Mouse (Mus musculus): ENCODE measurements at regions not wholly inside any gene's neighbourhood (a gene's known extent, or its start where the extent isn't known, plus 50 kb on each side); places are given as distances from the start of the nearest gene placed in this dataset.

GRCm38 (mm10) chr13:69963944-69964343 is 161.7 kb downstream of the Med10 start:
- H3K27ac ChIP-seq: no peak overlapping the region
- no peak for TF ChIP-seq CTCF (conservative IDR thresholded peaks at IDR 0.05)
- H3K4me3 ChIP-seq: no peak overlapping the region
- no peak for DNase-seq (ENCODE audit: low spot score in 2 of 2)

GRCm38 (mm10) chr13:69971281-69972057 is 169.3 kb downstream of the Med10 start:
- no peak overlapping the region for H3K27ac ChIP-seq
- no peak for TF ChIP-seq CTCF (conservative IDR thresholded peaks at IDR 0.05)
- H3K4me3 ChIP-seq: no peak overlapping the region
- DNase-seq (ENCODE audit: low spot score in 2 of 2): no peak

GRCm38 (mm10) chr13:69974835-69975234 is 172.6 kb downstream of the Med10 start:
- DNase-seq (ENCODE audit: low spot score in 2 of 2): no peak
- H3K27ac ChIP-seq: no peak overlapping the region
- H3K4me3 ChIP-seq: no peak overlapping the region
- no peak for TF ChIP-seq CTCF (conservative IDR thresholded peaks at IDR 0.05)

- DNase-seq (ENCODE audit: low spot score in 2 of 2): no peak
- no peak for TF ChIP-seq CTCF (conservative IDR thresholded peaks at IDR 0.05)
- H3K27ac ChIP-seq: no peak overlapping the region
- no peak overlapping the region for H3K4me3 ChIP-seq
These were observed 182.0 kb downstream of the Med10 start for GRCm38 (mm10) chr13:69984159-69984558.

- DNase-seq (ENCODE audit: low spot score in 2 of 2): peak; percentile 14 to 22
- H3K4me3 ChIP-seq: no peak overlapping the region; the same call in 1 of the 2 replicates
- no peak for TF ChIP-seq CTCF (conservative IDR thresholded peaks at IDR 0.05)
- H3K27ac ChIP-seq: peak overlapping the region; percentile 46; the same call in 1 of the 2 replicates
These were observed 185.0 kb downstream of the Med10 start for GRCm38 (mm10) chr13:69987181-69987580.

- TF ChIP-seq CTCF (conservative IDR thresholded peaks at IDR 0.05): no peak
- DNase-seq (ENCODE audit: low spot score in 2 of 2): no peak
- H3K4me3 ChIP-seq: no peak overlapping the region
- no peak overlapping the region for H3K27ac ChIP-seq
These were observed 186.1 kb downstream of the Med10 start for GRCm38 (mm10) chr13:69988319-69988718.

GRCm38 (mm10) chr13:69991253-69991891 is 189.2 kb downstream of the Med10 start:
- H3K27ac ChIP-seq: peak overlapping the region; percentile 28; the same call in 1 of the 2 replicates
- DNase-seq (ENCODE audit: low spot score in 2 of 2): peak; percentile 36 to 82
- TF ChIP-seq CTCF (conservative IDR thresholded peaks at IDR 0.05): peak; percentile 93
- peak overlapping the region; percentile 8 for H3K4me3 ChIP-seq

GRCm38 (mm10) chr13:69991892-69992261 is 189.7 kb downstream of the Med10 start:
- peak; percentile 18 to 46 for DNase-seq (ENCODE audit: low spot score in 2 of 2)
- H3K4me3 ChIP-seq: peak overlapping the region; percentile 8; the same call in 1 of the 2 replicates
- TF ChIP-seq CTCF (conservative IDR thresholded peaks at IDR 0.05): no peak
- H3K27ac ChIP-seq: peak overlapping the region; percentile 28; the same call in 1 of the 2 replicates

GRCm38 (mm10) chr13:70003591-70003990 is 201.4 kb downstream of the Med10 start:
- H3K4me3 ChIP-seq: no peak overlapping the region
- no peak for DNase-seq (ENCODE audit: low spot score in 2 of 2)
- H3K27ac ChIP-seq: no peak overlapping the region
- TF ChIP-seq CTCF (conservative IDR thresholded peaks at IDR 0.05): no peak

GRCm38 (mm10) chr13:70012123-70012522 is 209.9 kb downstream of the Med10 start:
- TF ChIP-seq CTCF (conservative IDR thresholded peaks at IDR 0.05): peak; percentile 48
- Histone ChIP-seq H3K4me3 (no peak overlapping the region), H3K27ac (no peak overlapping the region)
- DNase-seq (ENCODE audit: low spot score in 2 of 2): no peak

GRCm38 (mm10) chr13:70015183-70015582 is 213.0 kb downstream of the Med10 start:
- Histone ChIP-seq H3K27ac (no peak overlapping the region), H3K4me3 (no peak overlapping the region)
- no peak for DNase-seq (ENCODE audit: low spot score in 2 of 2)
- TF ChIP-seq CTCF (conservative IDR thresholded peaks at IDR 0.05): no peak

GRCm38 (mm10) chr13:70017535-70017934 is 215.3 kb downstream of the Med10 start:
- peak; percentile 7 to 36 for DNase-seq (ENCODE audit: low spot score in 2 of 2)
- no peak overlapping the region for H3K27ac ChIP-seq
- no peak overlapping the region for H3K4me3 ChIP-seq
- peak; percentile 70 for TF ChIP-seq CTCF (conservative IDR thresholded peaks at IDR 0.05)

GRCm38 (mm10) chr13:70019999-70020838 is 218.0 kb downstream of the Med10 start:
- Histone ChIP-seq H3K27ac (no peak overlapping the region), H3K4me3 (no peak overlapping the region)
- TF ChIP-seq CTCF (conservative IDR thresholded peaks at IDR 0.05): no peak
- DNase-seq (ENCODE audit: low spot score in 2 of 2): no peak

All from layer of hippocampus, adult 2 months (tissue).